Mouse (Mus musculus): Measurements from ENCODE around the gene Dop1b. TPM values are rescaled to one million over a fixed set of nuclear protein-coding genes. Genes with fewer than 3 reads are reported as not detected.

Gene Dop1b
- polyA plus RNA-seq, 1 experiment from 2014 or later = 43.7 TPM

Other genes with a start within 250 kb of the Dop1b start
- 12.3 and 19.9 TPM in 2 replicates for gene Setd4, start 107.8 kb upstream of the Dop1b start, polyA plus RNA-seq (2014; fragmentation: Nextera tagmentation; extraction: Ambion mirVana)
- 143 and 146 TPM in 2 replicates for gene Cbr1, start 106.1 kb upstream of the Dop1b start, polyA plus RNA-seq (2014; fragmentation: Nextera tagmentation; extraction: Ambion mirVana)
- gene Gm5678, start 83.8 kb upstream of the Dop1b start, polyA plus RNA-seq (2014; fragmentation: Nextera tagmentation; extraction: Ambion mirVana) = 0.30 TPM in 1 of 2 replicates, not detected in the other
- 0.82 and 0.99 TPM in 2 replicates for gene Cbr3, start 28.7 kb upstream of the Dop1b start, polyA plus RNA-seq (2014; fragmentation: Nextera tagmentation; extraction: Ambion mirVana)
- gene Morc3, start 120.2 kb downstream of the Dop1b start, polyA plus RNA-seq (2014; fragmentation: Nextera tagmentation; extraction: Ambion mirVana) = 37.0 and 39.9 TPM in 2 replicates
- 16.0 and 16.5 TPM in 2 replicates for gene Chaf1b, start 172.0 kb downstream of the Dop1b start, polyA plus RNA-seq (2014; fragmentation: Nextera tagmentation; extraction: Ambion mirVana)

Data from neural tube, embryonic 14.5 days (tissue).